Comparison of ENCODE assay signal across 9 mouse cellular contexts in the genomic region with DNA sequence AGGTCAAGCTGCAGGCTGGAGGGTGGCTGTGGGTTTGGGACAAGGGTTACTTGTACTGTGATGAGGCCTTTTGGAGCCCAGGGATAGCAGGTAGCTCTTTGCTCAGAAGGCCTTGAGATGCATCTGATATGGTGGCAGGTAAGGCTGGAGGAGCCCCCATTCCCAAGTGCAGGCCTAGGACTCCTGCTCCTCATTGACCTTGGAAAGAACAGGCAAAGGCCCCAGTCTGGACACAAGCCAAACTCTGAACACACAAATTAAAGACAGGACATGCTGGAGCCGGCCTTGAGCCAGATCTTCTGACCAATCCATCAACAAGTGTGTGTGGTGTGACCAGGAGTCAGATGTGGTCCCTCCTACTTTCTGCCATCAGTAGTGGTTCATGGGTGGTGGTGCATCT. TPM values are rescaled to one million over a fixed set of nuclear protein-coding genes. Genes with fewer than 3 reads are reported as not detected.
A peak's percentile ranks its signal among the peaks of the same experiment; 100 is the strongest.
DNase-seq lines count a peak whose midpoint lies in the region; ATAC-seq and TF ChIP-seq lines count a peak whose summit lies in the region.
"Had no signal": no experiment of that assay in that cellular context is flagged by ENCODE, and none has a peak within 500 bp of the region (broad histone marks: within the 10 kb centered on the region; RNA-seq: fewer than 3 reads in every experiment).

No protein-coding gene starts in this region.

- H3K27ac ChIP-seq in heart, embryonic 13.5 days (replicated peaks), result no peak overlapping the region
- no peak overlapping the region for H3K27ac ChIP-seq in midbrain, postnatal 0 days (ENCODE audit: low read depth, low read length)
- H3K27ac ChIP-seq in liver, postnatal 0 days (ENCODE audit: low read depth), result no peak overlapping the region
- H3K27ac ChIP-seq: liver, embryonic 15.5 days had no signal

- no peak overlapping the region for H3K9ac ChIP-seq in heart, embryonic 13.5 days
- peak overlapping the region; percentile 93 for H3K9ac ChIP-seq in midbrain, postnatal 0 days (replicated peaks; ENCODE audit: low read length, poor library complexity, severe bottlenecking)
- no peak overlapping the region for H3K9ac ChIP-seq in liver, postnatal 0 days (replicated peaks)
- H3K9ac ChIP-seq: liver, embryonic 15.5 days had no signal

- no peak for TF ChIP-seq EP300 in liver, postnatal 0 days (IDR thresholded peaks at IDR 0.05; ENCODE audit: low read depth)

- 10% methylated on average over 1 of the region's 1 CpGs for WGBS in heart, embryonic 13.5 days
- 14% methylated on average over 1 of the region's 1 CpGs for WGBS in midbrain, postnatal 0 days
- 32% methylated on average over 1 of the region's 1 CpGs for WGBS in liver, postnatal 0 days (ENCODE audit: insufficient replicate concordance)

- no peaks in the 10 kb centered on the region for H3K36me3 ChIP-seq in heart, embryonic 13.5 days
- no peaks in the 10 kb centered on the region for H3K36me3 ChIP-seq in midbrain, postnatal 0 days (ENCODE audit: insufficient read depth, low read length)
- no peaks in the 10 kb centered on the region for H3K36me3 ChIP-seq in liver, postnatal 0 days (replicated peaks; ENCODE audit: insufficient read depth, low read length)
- H3K36me3 ChIP-seq: liver, embryonic 15.5 days had no signal

- H3K9me3 ChIP-seq in heart, embryonic 13.5 days, result no peaks in the 10 kb centered on the region
- no peaks in the 10 kb centered on the region for H3K9me3 ChIP-seq in midbrain, postnatal 0 days (ENCODE audit: low read length)
- no peaks in the 10 kb centered on the region for H3K9me3 ChIP-seq in liver, postnatal 0 days (ENCODE audit: low read length)
- H3K9me3 ChIP-seq: liver, embryonic 15.5 days had no signal

- TF ChIP-seq CTCF in midbrain, postnatal 0 days (IDR thresholded peaks at IDR 0.05), result no peak
- TF ChIP-seq CTCF in liver, postnatal 0 days (IDR thresholded peaks at IDR 0.05; ENCODE audit: low read depth), result no peak

- no peak for ATAC-seq in heart, embryonic 13.5 days (ENCODE audit: extremely low read depth, insufficient number of reproducible peaks, low FRiP score, low TSS enrichment)
- no peak for ATAC-seq in midbrain, postnatal 0 days (ENCODE audit: low FRiP score)
- no peak for ATAC-seq in liver, postnatal 0 days
- no peak for ATAC-seq in monocyte, adult 5-6 weeks (replicated peaks; ENCODE audit: insufficient number of reproducible peaks, low FRiP score, low TSS enrichment, poor library complexity, severe bottlenecking)

- peak; percentile 25 for DNase-seq in kidney, postnatal 10 days
- DNase-seq in kidney, adult 18-20 months, result no peak
- DNase-seq in cerebellum, adult 18-20 months, result peak; percentile 41 to 53
- DNase-seq in midbrain, postnatal 0 days (ENCODE audit: low spot score), result peak; percentile 78
- DNase-seq in liver, postnatal 0 days, result no peak
- no peak for DNase-seq in testis, postnatal 14 days (ENCODE audit: low spot score)

- H3K4me1 ChIP-seq in heart, embryonic 13.5 days, result peaks cover 25% of the 10 kb centered on the region
- H3K4me1 ChIP-seq in midbrain, postnatal 0 days (ENCODE audit: insufficient read depth, low read length), result peaks cover 31% of the 10 kb centered on the region
- no peaks in the 10 kb centered on the region for H3K4me1 ChIP-seq in liver, postnatal 0 days (ENCODE audit: insufficient read depth)
- H3K4me1 ChIP-seq: liver, embryonic 15.5 days had no signal

- peaks cover 95% of the 10 kb centered on the region for H3K27me3 ChIP-seq in heart, embryonic 13.5 days (replicated peaks)
- no peaks in the 10 kb centered on the region for H3K27me3 ChIP-seq in midbrain, postnatal 0 days (ENCODE audit: insufficient read depth, low read length)
- H3K27me3 ChIP-seq in liver, postnatal 0 days (ENCODE audit: insufficient read depth, low read length), result peaks cover 41% of the 10 kb centered on the region

- H3K4me2 ChIP-seq in heart, embryonic 13.5 days, result peak overlapping the region; percentile 90
- peak overlapping the region; percentile 72 for H3K4me2 ChIP-seq in midbrain, postnatal 0 days (ENCODE audit: low read depth, low read length, poor library complexity, severe bottlenecking)
- H3K4me2 ChIP-seq in liver, postnatal 0 days (ENCODE audit: low read depth, low read length), result no peak overlapping the region
- H3K4me2 ChIP-seq: liver, embryonic 15.5 days had no signal

- H3K4me3 ChIP-seq in heart, embryonic 13.5 days, result peak overlapping the region; percentile 62
- H3K4me3 ChIP-seq in midbrain, postnatal 0 days (ENCODE audit: low read depth, low read length), result peak overlapping the region; percentile 79
- no peak overlapping the region for H3K4me3 ChIP-seq in liver, postnatal 0 days (ENCODE audit: low read depth, low read length)
- H3K4me3 ChIP-seq: liver, embryonic 15.5 days had no signal

RNA-seq across cellular contexts. Expression of a gene that starts 1.8 kb away (rescaled TPM):
- polyA plus RNA-seq in heart, embryonic 13.5 days (2015; fragmentation: Nextera tagmentation; extraction: Ambion mirVana), result 3.6 and 3.8 TPM in 2 replicates
- 207 and 209 TPM in 2 replicates for total RNA-seq in midbrain, postnatal 0 days (2014; rRNA removed)
- polyA plus RNA-seq in midbrain, postnatal 0 days (2015; fragmentation: Nextera tagmentation; extraction: Ambion mirVana), result 68.6 and 72.5 TPM in 2 replicates
- not detected in 2 replicates for polyA plus RNA-seq in liver, postnatal 0 days (2015; fragmentation: Nextera tagmentation; extraction: Ambion mirVana)
- not detected in 3 replicates for total RNA-seq in monocyte, adult 5-6 weeks (2017)

Comparison
In these comparisons a context has a peak if more than half of its experiments do, and no peak if none do; other contexts are left out.
1. DNase-seq: peak in kidney, postnatal 10 days (single experiment), cerebellum, adult 18-20 months (2 of 2) and midbrain, postnatal 0 days (single experiment); none in kidney, adult 18-20 months (single experiment), liver, postnatal 0 days (single experiment) and testis, postnatal 14 days (single experiment).
2. RNA of a gene that starts 1.8 kb away (polyA plus RNA-seq): 68.6 to 72.5 TPM in midbrain, postnatal 0 days; 3.6 to 3.8 TPM in heart, embryonic 13.5 days and not detected in liver, postnatal 0 days; every median in the first group is over 10 times any median in the second.